Mouse (Mus musculus): ENCODE data around the gene Veph1. TPM values are rescaled to one million over a fixed set of nuclear protein-coding genes. Genes with fewer than 3 reads are reported as not detected.

Gene Veph1
- total and polyA plus RNA-seq, 2 experiments from 2014 or later = 3.6 to 5.8 TPM

- Histone ChIP-seq H3K9me3 (ENCODE audit: low read length) (no peaks in the 10 kb centered on the region), H3K9ac (no peak overlapping the region), H3K27me3 (ENCODE audit: insufficient read depth, low read length) (no peaks in the 10 kb centered on the region), H3K36me3 (ENCODE audit: insufficient read depth) (no peaks in the 10 kb centered on the region), H3K4me2 (ENCODE audit: low read depth) (no peak overlapping the region), H3K27ac (ENCODE audit: low read depth, low read length) (no peak overlapping the region), H3K4me3 (ENCODE audit: low read depth, low read length) (no peak overlapping the region), H3K4me1 (ENCODE audit: insufficient read depth) (no peaks in the 10 kb centered on the region)
- DNase-seq = peak; percentile 50
- WGBS = 44% methylated on average over 5 of the region's 5 CpGs
- TF ChIP-seq CTCF (IDR thresholded peaks at IDR 0.05; ENCODE audit: low read depth) = no peak
- peak; percentile 75 for ATAC-seq
These were observed 213.2 kb downstream of the Veph1 start for GRCm38 (mm10) chr3:66083407-66083806.

- Histone ChIP-seq H3K27me3 (ENCODE audit: insufficient read depth, low read length) (no peaks in the 10 kb centered on the region), H3K4me2 (ENCODE audit: low read depth) (no peak overlapping the region), H3K4me3 (ENCODE audit: low read depth, low read length) (no peak overlapping the region), H3K9ac (no peak overlapping the region), H3K27ac (ENCODE audit: low read depth, low read length) (no peak overlapping the region), H3K36me3 (ENCODE audit: insufficient read depth) (no peaks in the 10 kb centered on the region), H3K9me3 (ENCODE audit: low read length) (no peaks in the 10 kb centered on the region), H3K4me1 (ENCODE audit: insufficient read depth) (no peaks in the 10 kb centered on the region)
- ATAC-seq (peak; percentile 72), DNase-seq (no peak)
- WGBS = 59% methylated on average over 4 of the region's 4 CpGs
- no peak for TF ChIP-seq CTCF (IDR thresholded peaks at IDR 0.05; ENCODE audit: low read depth)
These were observed 213.7 kb downstream of the Veph1 start for GRCm38 (mm10) chr3:66082975-66083374.

GRCm38 (mm10) chr3:66081363-66081736 lies 215.3 kb downstream of the Veph1 start:
- Histone ChIP-seq H3K4me3 (ENCODE audit: low read depth, low read length) (no peak overlapping the region), H3K27ac (ENCODE audit: low read depth, low read length) (no peak overlapping the region), H3K9ac (no peak overlapping the region), H3K9me3 (ENCODE audit: low read length) (no peaks in the 10 kb centered on the region), H3K27me3 (ENCODE audit: insufficient read depth, low read length) (no peaks in the 10 kb centered on the region), H3K36me3 (ENCODE audit: insufficient read depth) (no peaks in the 10 kb centered on the region), H3K4me1 (ENCODE audit: insufficient read depth) (no peaks in the 10 kb centered on the region), H3K4me2 (ENCODE audit: low read depth) (no peak overlapping the region)
- DNase-seq (no peak), ATAC-seq (no peak)
- TF ChIP-seq CTCF (IDR thresholded peaks at IDR 0.05; ENCODE audit: low read depth) = no peak
- 35% methylated on average over 3 of the region's 3 CpGs for WGBS

- Histone ChIP-seq H3K27ac (ENCODE audit: low read depth, low read length) (no peak overlapping the region), H3K27me3 (ENCODE audit: insufficient read depth, low read length) (no peaks in the 10 kb centered on the region), H3K4me1 (ENCODE audit: insufficient read depth) (no peaks in the 10 kb centered on the region), H3K36me3 (ENCODE audit: insufficient read depth) (no peaks in the 10 kb centered on the region), H3K9me3 (ENCODE audit: low read length) (no peaks in the 10 kb centered on the region), H3K4me3 (ENCODE audit: low read depth, low read length) (no peak overlapping the region), H3K4me2 (ENCODE audit: low read depth) (no peak overlapping the region), H3K9ac (no peak overlapping the region)
- no peak for DNase-seq
- no peak for ATAC-seq
- TF ChIP-seq CTCF (IDR thresholded peaks at IDR 0.05; ENCODE audit: low read depth) = no peak
- 51% methylated on average over 3 of the region's 4 CpGs for WGBS
These were observed 215.8 kb downstream of the Veph1 start for GRCm38 (mm10) chr3:66080631-66081362.

- Histone ChIP-seq H3K27me3 (ENCODE audit: insufficient read depth, low read length) (no peaks in the 10 kb centered on the region), H3K4me3 (ENCODE audit: low read depth, low read length) (no peak overlapping the region), H3K4me2 (ENCODE audit: low read depth) (no peak overlapping the region), H3K36me3 (ENCODE audit: insufficient read depth) (no peaks in the 10 kb centered on the region), H3K9me3 (ENCODE audit: low read length) (no peaks in the 10 kb centered on the region), H3K27ac (ENCODE audit: low read depth, low read length) (no peak overlapping the region), H3K9ac (no peak overlapping the region), H3K4me1 (ENCODE audit: insufficient read depth) (no peaks in the 10 kb centered on the region)
- TF ChIP-seq CTCF (IDR thresholded peaks at IDR 0.05; ENCODE audit: low read depth) = no peak
- WGBS = 87% methylated on average over 4 of the region's 4 CpGs
- no peak for DNase-seq
- no peak for ATAC-seq
These were observed 216.8 kb downstream of the Veph1 start for GRCm38 (mm10) chr3:66079886-66080285.

- Histone ChIP-seq H3K9me3 (ENCODE audit: low read length) (no peaks in the 10 kb centered on the region), H3K4me2 (ENCODE audit: low read depth) (no peak overlapping the region), H3K4me3 (ENCODE audit: low read depth, low read length) (no peak overlapping the region), H3K9ac (no peak overlapping the region), H3K27ac (ENCODE audit: low read depth, low read length) (no peak overlapping the region), H3K36me3 (ENCODE audit: insufficient read depth) (no peaks in the 10 kb centered on the region), H3K27me3 (ENCODE audit: insufficient read depth, low read length) (no peaks in the 10 kb centered on the region), H3K4me1 (ENCODE audit: insufficient read depth) (no peaks in the 10 kb centered on the region)
- ATAC-seq (no peak), DNase-seq (no peak)
- 85% methylated on average over 6 of the region's 6 CpGs for WGBS
- TF ChIP-seq CTCF (IDR thresholded peaks at IDR 0.05; ENCODE audit: low read depth) = no peak
These were observed 217.6 kb downstream of the Veph1 start for GRCm38 (mm10) chr3:66078898-66079537.

- DNase-seq = no peak
- TF ChIP-seq CTCF (IDR thresholded peaks at IDR 0.05; ENCODE audit: low read depth) = no peak
- H3K27ac ChIP-seq (ENCODE audit: low read depth, low read length) = no peak overlapping the region
- no peak for ATAC-seq
- no peaks in the 10 kb centered on the region for H3K4me1 ChIP-seq (ENCODE audit: insufficient read depth)
- H3K4me2 ChIP-seq (ENCODE audit: low read depth) = no peak overlapping the region
- no peak overlapping the region for H3K9ac ChIP-seq
- no peaks in the 10 kb centered on the region for H3K9me3 ChIP-seq (ENCODE audit: low read length)
- 92% methylated on average over 23 of the region's 23 CpGs for whole genome bisulfite sequencing
- no peak overlapping the region for H3K4me3 ChIP-seq (ENCODE audit: low read depth, low read length)
- H3K36me3 ChIP-seq (ENCODE audit: insufficient read depth) = no peaks in the 10 kb centered on the region
- H3K27me3 ChIP-seq (ENCODE audit: insufficient read depth, low read length) = no peaks in the 10 kb centered on the region
These were observed 218.5 kb downstream of the Veph1 start for GRCm38 (mm10) chr3:66078026-66078721.
